Mouse (Mus musculus) C2C12 (cell line): ENCODE data around the gene Slc35c1.

Experiments used
- CTCF ChIP-seq: IDR thresholded peaks from one replicate; pipeline ENCODE4 v1.5.1; 2011; ENCODE audit not compliant: control insufficient read depth, insufficient read depth, insufficient read length
- FOSL1 ChIP-seq: IDR thresholded peaks from one replicate; pipeline ENCODE4 v1.8.0; 2011; ENCODE audit warnings: mild to moderate bottlenecking, low read length; ENCODE audit not compliant: poor library complexity, insufficient read depth, severe bottlenecking
- MAX ChIP-seq: IDR thresholded peaks from one replicate; pipeline ENCODE4 v1.6.1; 2011; ENCODE audit warnings: mild to moderate bottlenecking, control low read depth
- MYOD1 ChIP-seq: IDR thresholded peaks from one replicate; pipeline ENCODE4 v1.6.1; 2011; ENCODE audit warnings: low read depth; ENCODE audit not compliant: control insufficient read depth, insufficient read length
- USF1 ChIP-seq: IDR thresholded peaks from one replicate; pipeline ENCODE4 v1.6.1; 2011; ENCODE audit warnings: low read depth, mild to moderate bottlenecking, control low read depth, moderate library complexity

- TF ChIP-seq CTCF (no peak), MAX (no peak), MYOD1 (no peak), FOSL1 (no peak), USF1 (no peak)
Measured at GRCm38 (mm10) chr2:92423156-92423555, 37.2 kb downstream of the Slc35c1 start.
